Mouse (Mus musculus): ENCODE measurements around the gene Mrpl12. TPM values are rescaled to one million over a fixed set of nuclear protein-coding genes. Genes with fewer than 3 reads are reported as not detected.

Mrpl12 gene
- polyA plus RNA-seq, 1 experiment from 2014 or later, result 67.7 TPM

- H3K9ac ChIP-seq (replicated peaks; ENCODE audit: low read depth), result no peak overlapping the region
- no peaks in the 10 kb centered on the region for H3K9me3 ChIP-seq (ENCODE audit: low read length)
- no peaks in the 10 kb centered on the region for H3K27me3 ChIP-seq (replicated peaks; ENCODE audit: insufficient read depth, low read length)
- ATAC-seq, result no peak
- 56% methylated on average over 6 of the region's 6 CpGs for WGBS
- no peaks in the 10 kb centered on the region for H3K4me1 ChIP-seq (ENCODE audit: insufficient read depth, low read depth, low read length)
- no peak for DNase-seq (ENCODE audit: low spot score)
- no peak overlapping the region for H3K4me3 ChIP-seq (ENCODE audit: low read depth, low read length)
- H3K4me2 ChIP-seq (replicated peaks; ENCODE audit: low read depth, low read length), result no peak overlapping the region
- TF ChIP-seq EP300 (IDR thresholded peaks at IDR 0.05) (no peak), CTCF (IDR thresholded peaks at IDR 0.05) (no peak)
- no peaks in the 10 kb centered on the region for H3K36me3 ChIP-seq (ENCODE audit: insufficient read depth, low read length)
- no peak overlapping the region for H3K27ac ChIP-seq (ENCODE audit: low read length)
Measured at GRCm38 (mm10) chr11:120444106-120444505, 40.3 kb upstream of the Mrpl12 start.

DNA sequence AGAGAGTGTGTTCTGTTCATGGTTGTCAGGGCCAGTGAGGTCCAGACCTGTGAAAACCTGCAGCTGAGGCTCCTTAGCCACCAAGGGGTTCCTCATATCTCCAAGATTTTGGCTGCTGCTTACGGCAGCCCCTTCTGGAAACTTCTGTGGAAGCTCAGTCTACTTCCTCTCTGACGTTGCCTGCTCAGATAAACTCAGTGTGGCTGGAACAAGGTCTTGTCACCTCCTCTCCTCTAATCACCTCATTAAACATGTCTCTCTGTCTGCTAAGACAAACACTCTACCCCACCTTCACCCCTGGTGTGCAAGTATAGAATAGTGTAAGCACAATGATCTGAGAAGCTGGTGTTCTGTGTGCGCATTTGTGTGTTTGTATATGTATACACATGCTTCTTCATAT lies 38.9 kb upstream of the Mrpl12 start:
- ATAC-seq, result no peak
- no peaks in the 10 kb centered on the region for H3K27me3 ChIP-seq (replicated peaks; ENCODE audit: insufficient read depth, low read length)

GRCm38 (mm10) chr11:120447179-120447578 lies 37.2 kb upstream of the Mrpl12 start:
- no peak overlapping the region for H3K4me2 ChIP-seq (replicated peaks; ENCODE audit: low read depth, low read length)
- H3K36me3 ChIP-seq (ENCODE audit: insufficient read depth, low read length), result no peaks in the 10 kb centered on the region
- no peaks in the 10 kb centered on the region for H3K27me3 ChIP-seq (replicated peaks; ENCODE audit: insufficient read depth, low read length)
- H3K9me3 ChIP-seq (ENCODE audit: low read length), result no peaks in the 10 kb centered on the region
- DNase-seq (ENCODE audit: low spot score) (no peak), ATAC-seq (no peak)
- H3K9ac ChIP-seq (replicated peaks; ENCODE audit: low read depth), result no peak overlapping the region
- H3K27ac ChIP-seq (ENCODE audit: low read length), result no peak overlapping the region
- TF ChIP-seq EP300 (IDR thresholded peaks at IDR 0.05), result no peak
- no peak for TF ChIP-seq CTCF (IDR thresholded peaks at IDR 0.05)
- WGBS, result 68% methylated on average over 7 of the region's 7 CpGs
- H3K4me1 ChIP-seq (ENCODE audit: insufficient read depth, low read depth, low read length), result no peaks in the 10 kb centered on the region
- no peak overlapping the region for H3K4me3 ChIP-seq (ENCODE audit: low read depth, low read length)

More for the DNA sequence above, 38.9 kb upstream of the Mrpl12 start:
- H3K4me3 ChIP-seq (ENCODE audit: low read depth, low read length), result no peak overlapping the region
- no peak for DNase-seq (ENCODE audit: low spot score)
- no peak overlapping the region for H3K9ac ChIP-seq (replicated peaks; ENCODE audit: low read depth)
- H3K27ac ChIP-seq (ENCODE audit: low read length), result no peak overlapping the region
- WGBS, result 31% methylated on average over 3 of the region's 3 CpGs
- no peaks in the 10 kb centered on the region for H3K36me3 ChIP-seq (ENCODE audit: insufficient read depth, low read length)
- no peaks in the 10 kb centered on the region for H3K4me1 ChIP-seq (ENCODE audit: insufficient read depth, low read depth, low read length)
- no peak overlapping the region for H3K4me2 ChIP-seq (replicated peaks; ENCODE audit: low read depth, low read length)
- no peak for TF ChIP-seq CTCF (IDR thresholded peaks at IDR 0.05)
- no peak for TF ChIP-seq EP300 (IDR thresholded peaks at IDR 0.05)
- no peaks in the 10 kb centered on the region for H3K9me3 ChIP-seq (ENCODE audit: low read length)

GRCm38 (mm10) chr11:120452246-120452645 lies 32.2 kb upstream of the Mrpl12 start:
- no peaks in the 10 kb centered on the region for H3K27me3 ChIP-seq (replicated peaks; ENCODE audit: insufficient read depth, low read length)
- ATAC-seq (no peak), DNase-seq (ENCODE audit: low spot score) (no peak)
- no peak overlapping the region for H3K4me2 ChIP-seq (replicated peaks; ENCODE audit: low read depth, low read length)
- H3K4me1 ChIP-seq (ENCODE audit: insufficient read depth, low read depth, low read length), result no peaks in the 10 kb centered on the region
- WGBS, result 72% methylated on average over 3 of the region's 3 CpGs
- H3K9me3 ChIP-seq (ENCODE audit: low read length), result no peaks in the 10 kb centered on the region
- H3K36me3 ChIP-seq (ENCODE audit: insufficient read depth, low read length), result 0 out of 2 replicates have a peak, but pooled peaks cover 3% of the 10 kb centered on the region
- no peak overlapping the region for H3K9ac ChIP-seq (replicated peaks; ENCODE audit: low read depth)
- no peak overlapping the region for H3K27ac ChIP-seq (ENCODE audit: low read length)
- TF ChIP-seq CTCF (IDR thresholded peaks at IDR 0.05) (no peak), EP300 (IDR thresholded peaks at IDR 0.05) (no peak)
- H3K4me3 ChIP-seq (ENCODE audit: low read depth, low read length), result no peak overlapping the region

DNA sequence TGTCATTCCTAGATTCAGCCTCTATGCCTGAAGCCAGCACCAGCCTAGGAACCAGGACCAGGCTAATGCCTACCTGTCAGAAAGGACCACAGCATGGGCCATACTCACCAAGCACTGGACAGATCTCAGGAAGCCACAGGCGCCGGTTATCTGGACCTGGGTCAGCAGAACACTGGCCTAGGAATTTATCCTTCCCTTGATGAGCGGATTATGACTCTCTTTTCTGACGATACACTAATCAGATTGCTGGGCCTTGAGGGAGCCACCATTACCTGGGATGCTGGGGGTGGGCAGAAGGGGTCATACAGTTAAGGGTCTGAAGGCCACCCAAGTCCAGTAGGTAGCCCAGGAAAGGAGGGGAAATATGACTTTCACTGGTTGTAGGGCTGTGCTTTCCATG lies 31.1 kb upstream of the Mrpl12 start, which contains the start of gene Pde6g:
Pde6g (minus strand) TSS at position 195 of the 400 bp plus-strand sequence.
- no peaks in the 10 kb centered on the region for H3K4me1 ChIP-seq (ENCODE audit: insufficient read depth, low read depth, low read length)
- H3K9ac ChIP-seq (replicated peaks; ENCODE audit: low read depth), result no peak within 1 kb of the TSS
- no peak for DNase-seq (ENCODE audit: low spot score)
- H3K36me3 ChIP-seq (ENCODE audit: insufficient read depth, low read length), result 0 out of 2 replicates have a peak, but pooled peaks cover 3% of the 10 kb centered on the region
- no peak for ATAC-seq
- H3K27ac ChIP-seq (ENCODE audit: low read length), result no peak within 1 kb of the TSS
- H3K9me3 ChIP-seq (ENCODE audit: low read length), result no peaks in the 10 kb centered on the region
- no peak within 1 kb of the TSS for H3K4me3 ChIP-seq (ENCODE audit: low read depth, low read length)
- TF ChIP-seq CTCF (IDR thresholded peaks at IDR 0.05) (no peak), EP300 (IDR thresholded peaks at IDR 0.05) (no peak)
- H3K27me3 ChIP-seq (replicated peaks; ENCODE audit: insufficient read depth, low read length), result no peaks in the 10 kb centered on the region
- H3K4me2 ChIP-seq (replicated peaks; ENCODE audit: low read depth, low read length), result no peak within 1 kb of the TSS
- WGBS, result 87% methylated on average over 4 of the region's 4 CpGs

GRCm38 (mm10) chr11:120454965-120455364 lies 29.4 kb upstream of the Mrpl12 start:
- Histone ChIP-seq H3K9me3 (ENCODE audit: low read length) (no peaks in the 10 kb centered on the region), H3K4me1 (ENCODE audit: insufficient read depth, low read depth, low read length) (peaks cover 5% of the 10 kb centered on the region; the same call in 1 of the 2 replicates), H3K4me3 (ENCODE audit: low read depth, low read length) (no peak overlapping the region), H3K27ac (ENCODE audit: low read length) (no peak overlapping the region), H3K27me3 (replicated peaks; ENCODE audit: insufficient read depth, low read length) (no peaks in the 10 kb centered on the region), H3K4me2 (replicated peaks; ENCODE audit: low read depth, low read length) (no peak overlapping the region), H3K9ac (replicated peaks; ENCODE audit: low read depth) (no peak overlapping the region), H3K36me3 (ENCODE audit: insufficient read depth, low read length) (0 out of 2 replicates have a peak, but pooled peaks cover 3% of the 10 kb centered on the region)
- DNase-seq (ENCODE audit: low spot score) (no peak), ATAC-seq (no peak)
- 90% methylated on average over 4 of the region's 4 CpGs for WGBS
- no peak for TF ChIP-seq EP300 (IDR thresholded peaks at IDR 0.05)
- no peak for TF ChIP-seq CTCF (IDR thresholded peaks at IDR 0.05)

DNA sequence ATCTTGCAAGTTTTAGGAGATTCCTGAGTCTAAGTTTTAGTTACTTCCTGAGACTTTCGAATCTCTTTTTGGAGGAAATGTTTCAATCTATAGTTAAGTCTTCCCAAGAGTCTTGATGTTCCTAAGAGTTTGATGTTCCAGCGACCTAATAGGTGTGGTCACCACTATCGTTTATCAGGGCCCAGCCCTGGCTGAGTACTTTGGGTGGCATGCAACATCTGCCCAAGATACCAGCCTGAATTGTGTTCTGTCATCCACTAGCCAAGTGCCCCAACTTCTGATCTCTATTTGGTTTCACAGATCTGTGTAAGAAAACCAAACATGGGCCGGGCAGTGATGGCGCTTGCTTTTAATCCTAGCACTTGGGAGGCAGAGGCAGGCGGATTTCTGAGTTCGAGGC lies 29.0 kb upstream of the Mrpl12 start:
- no peak for DNase-seq (ENCODE audit: low spot score)
- H3K9ac ChIP-seq (replicated peaks; ENCODE audit: low read depth), result no peak overlapping the region
- H3K4me1 ChIP-seq (ENCODE audit: insufficient read depth, low read depth, low read length), result peaks cover 5% of the 10 kb centered on the region; the same call in 1 of the 2 replicates
- whole genome bisulfite sequencing, result 94% methylated on average over 7 of the region's 7 CpGs
- H3K27me3 ChIP-seq (replicated peaks; ENCODE audit: insufficient read depth, low read length), result no peaks in the 10 kb centered on the region
- 0 out of 2 replicates have a peak, but pooled peaks cover 3% of the 10 kb centered on the region for H3K36me3 ChIP-seq (ENCODE audit: insufficient read depth, low read length)
- ATAC-seq, result no peak
- no peak overlapping the region for H3K27ac ChIP-seq (ENCODE audit: low read length)
- no peak overlapping the region for H3K4me2 ChIP-seq (replicated peaks; ENCODE audit: low read depth, low read length)
- H3K9me3 ChIP-seq (ENCODE audit: low read length), result no peaks in the 10 kb centered on the region
- no peak for TF ChIP-seq CTCF (IDR thresholded peaks at IDR 0.05)
- TF ChIP-seq EP300 (IDR thresholded peaks at IDR 0.05), result no peak
- H3K4me3 ChIP-seq (ENCODE audit: low read depth, low read length), result no peak overlapping the region
